Mouse (Mus musculus): ENCODE measurements around the gene Pex19. TPM values are rescaled to one million over a fixed set of nuclear protein-coding genes. Genes with fewer than 3 reads are reported as not detected.

The Pex19 gene
- 155 and 163 TPM in 2 replicates for polyA plus RNA-seq (2015; fragmentation: Nextera tagmentation; extraction: Ambion mirVana)

DNA sequence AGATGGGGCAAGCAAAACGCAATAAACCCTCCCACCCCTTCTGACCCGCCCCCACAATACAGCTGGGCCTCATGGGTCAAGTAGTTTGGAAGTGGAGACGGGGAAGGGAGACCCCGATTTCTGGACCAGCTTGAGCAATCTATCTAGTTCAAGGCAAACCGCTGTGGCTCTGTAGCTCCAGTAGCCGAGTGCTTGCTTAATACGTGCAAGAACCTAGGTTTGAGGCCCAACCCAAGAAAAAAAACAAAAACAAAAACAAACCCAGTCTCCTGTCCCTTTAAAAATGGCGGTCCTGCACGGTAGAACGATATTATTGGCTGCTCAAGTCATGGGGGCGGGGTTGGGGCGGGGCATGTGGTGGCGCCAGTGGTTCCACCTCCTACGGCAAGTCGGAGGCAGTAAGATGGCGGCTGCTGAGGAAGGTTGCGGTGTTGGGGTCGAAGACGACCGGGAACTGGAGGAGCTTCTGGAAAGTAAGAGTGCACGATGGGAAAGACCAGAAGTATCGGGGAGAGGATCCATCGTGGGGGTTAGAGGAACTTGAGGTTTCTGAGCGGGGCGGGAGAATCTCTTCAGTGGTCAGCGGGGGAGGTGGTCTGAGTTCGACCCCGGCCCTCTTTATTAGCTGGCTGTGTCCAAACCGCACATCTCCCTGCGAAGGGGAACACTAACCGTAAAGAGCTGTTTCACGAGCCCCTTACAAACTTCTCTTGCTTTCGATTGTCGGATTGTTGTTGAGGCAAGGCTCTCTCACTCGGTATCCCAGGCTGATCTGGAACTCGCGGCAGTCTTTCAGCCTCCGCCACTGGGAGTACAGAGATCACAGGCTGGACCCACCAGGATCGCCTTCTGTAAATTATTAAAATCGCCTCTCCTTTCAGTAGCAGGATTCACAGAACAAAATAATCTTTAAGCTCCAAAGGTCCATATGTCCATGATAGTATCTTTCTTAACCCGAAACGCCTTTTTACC, at the start of gene Pex19:
TSS of gene Pex19 (plus strand) at position 380 of the 972 bp plus-strand sequence.
- Histone ChIP-seq H3K27me3 (no peaks in the 10 kb centered on the region), H3K4me3 (peak within 1 kb of the TSS; percentile 87), H3K9me3 (replicated peaks) (no peaks in the 10 kb centered on the region), H3K9ac (peak within 1 kb of the TSS; percentile 87), H3K36me3 (ENCODE audit: poor library complexity, severe bottlenecking) (peaks cover 54% of the 10 kb centered on the region), H3K4me1 (peaks cover 16% of the 10 kb centered on the region), H3K27ac (0 out of 2 replicates have a peak within 1 kb of the TSS, but pooled peaks have one; percentile 35), H3K4me2 (peak within 1 kb of the TSS; percentile 79)
- peak; percentile 98 for ATAC-seq
- WGBS: under 1% methylated on average over 42 of the region's 42 CpGs

DNA sequence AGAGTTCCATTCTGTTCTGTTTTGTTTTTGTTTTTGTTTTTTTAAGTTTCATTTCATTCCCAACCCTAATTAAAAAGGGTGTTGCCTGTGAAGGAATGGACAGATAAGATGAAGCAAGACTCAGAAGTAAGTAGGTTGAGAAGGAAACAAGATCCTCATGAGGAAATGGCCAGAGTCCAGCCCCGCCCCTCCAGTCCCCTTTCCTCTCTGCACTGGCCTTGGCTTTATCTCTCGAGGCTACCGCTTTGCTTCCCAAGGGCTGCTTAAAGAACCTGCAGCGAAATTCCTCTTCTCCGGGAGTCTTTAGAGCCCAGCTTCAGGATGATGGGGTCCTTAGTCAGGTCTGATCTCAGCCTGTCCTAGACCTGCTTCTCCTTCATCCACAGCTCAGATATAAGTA, 48.6 kb upstream of the Pex19 start:
- Histone ChIP-seq H3K4me2 (no peak overlapping the region), H3K4me3 (no peak overlapping the region), H3K9me3 (replicated peaks) (no peaks in the 10 kb centered on the region), H3K36me3 (ENCODE audit: poor library complexity, severe bottlenecking) (peaks cover 70% of the 10 kb centered on the region), H3K27ac (no peak overlapping the region), H3K4me1 (peaks cover 10% of the 10 kb centered on the region), H3K9ac (no peak overlapping the region), H3K27me3 (no peaks in the 10 kb centered on the region)
- WGBS: 82% methylated on average over 5 of the region's 5 CpGs
- no peak for ATAC-seq

DNA sequence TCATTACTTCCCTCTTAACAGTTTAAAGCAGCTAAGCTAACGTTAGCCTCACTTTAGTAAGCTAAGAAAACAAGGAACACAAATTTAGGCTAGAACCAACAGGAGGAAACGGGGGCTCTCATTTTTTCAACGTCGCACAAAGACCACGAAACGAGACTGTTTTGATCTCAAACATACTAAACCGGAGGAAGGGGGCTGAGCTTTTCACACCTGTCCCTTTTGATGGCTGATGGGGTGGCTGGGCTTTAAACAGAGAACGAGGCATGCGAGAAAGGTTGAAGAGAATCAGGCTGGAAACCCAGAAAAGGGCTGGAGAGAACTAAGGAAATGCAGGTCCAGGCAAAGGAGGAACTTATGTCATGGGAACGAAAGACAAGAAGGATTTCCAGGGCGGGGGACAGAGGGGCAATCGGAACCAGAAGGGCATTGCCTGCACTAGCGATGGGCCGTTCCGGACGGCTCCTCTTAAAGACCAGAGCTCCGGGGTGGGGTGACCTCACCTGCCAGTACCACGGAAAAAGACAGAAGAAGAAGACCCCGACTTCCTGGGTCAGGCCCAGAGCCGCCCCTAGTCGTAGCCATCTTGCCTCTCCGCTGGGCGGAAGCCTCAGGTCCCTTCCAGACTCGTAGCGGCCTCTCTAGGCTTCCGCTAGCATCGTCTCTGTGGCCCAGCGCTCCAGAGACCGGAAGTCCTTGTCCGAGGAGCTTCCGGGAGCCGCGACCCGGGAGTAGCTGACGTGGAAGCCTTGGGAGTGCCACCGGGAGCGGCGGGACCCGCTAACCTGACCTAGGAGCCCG, 44.3 kb upstream of the Pex19 start, which contains the start of the genes Copa and Ncstn:
TSS of gene Copa (plus strand) at position 429 of the 798 bp plus-strand sequence.
TSS of gene Ncstn (minus strand) at position 695 of the 798 bp plus-strand sequence.
- H3K9me3 ChIP-seq (replicated peaks): no peaks in the 10 kb centered on the region
- peaks cover 28% of the 10 kb centered on the region for H3K36me3 ChIP-seq (ENCODE audit: poor library complexity, severe bottlenecking)
- H3K4me3 ChIP-seq: peak within 1 kb of the TSS; percentile 94
- peak; percentile 99 for ATAC-seq
- H3K27me3 ChIP-seq: no peaks in the 10 kb centered on the region
- peak within 1 kb of the TSS; percentile 80 for H3K4me2 ChIP-seq
- H3K9ac ChIP-seq: peak within 1 kb of the TSS; percentile 92
- peaks cover 31% of the 10 kb centered on the region for H3K4me1 ChIP-seq
- WGBS: under 1% methylated on average over 40 of the region's 40 CpGs
- H3K27ac ChIP-seq: peak within 1 kb of the TSS; percentile 74

DNA sequence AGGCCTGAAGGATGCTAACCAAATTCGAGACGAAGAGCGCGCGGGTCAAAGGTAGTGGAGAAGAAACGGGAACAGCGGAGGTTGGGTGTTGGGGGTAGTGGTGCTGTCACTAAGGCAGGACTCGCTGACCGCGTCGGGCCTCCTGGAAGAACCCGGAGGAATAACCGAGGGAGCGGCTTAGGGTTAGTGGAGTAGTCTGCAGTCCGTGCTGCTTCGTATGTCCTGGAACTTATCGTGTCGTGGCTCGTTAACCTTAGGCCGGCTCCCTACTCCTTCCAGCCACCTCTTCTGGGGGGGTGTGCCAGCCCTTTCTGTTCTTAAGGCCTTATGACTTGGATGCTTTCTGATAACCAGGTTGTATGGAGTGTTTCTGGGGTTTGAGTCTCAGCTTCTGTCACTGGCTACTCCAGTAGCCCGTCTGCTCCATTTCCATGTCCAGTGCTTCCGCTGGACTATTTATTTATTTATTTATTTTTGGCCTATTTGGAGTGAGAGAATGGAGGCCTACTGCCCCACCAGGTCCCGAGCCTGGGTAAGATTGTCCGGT, 43.6 kb upstream of the Pex19 start:
- WGBS: 2% methylated on average over 24 of the region's 24 CpGs
- H3K4me1 ChIP-seq: peaks cover 31% of the 10 kb centered on the region
- peak overlapping the region; percentile 92 for H3K9ac ChIP-seq
- H3K4me3 ChIP-seq: peak overlapping the region; percentile 94
- H3K4me2 ChIP-seq: peak overlapping the region; percentile 80
- H3K9me3 ChIP-seq (replicated peaks): no peaks in the 10 kb centered on the region
- no peak; the same call in 1 of the 2 replicates for ATAC-seq
- peaks cover 24% of the 10 kb centered on the region for H3K36me3 ChIP-seq (ENCODE audit: poor library complexity, severe bottlenecking)
- H3K27me3 ChIP-seq: no peaks in the 10 kb centered on the region
- peak overlapping the region; percentile 74; the same call in 1 of the 2 replicates for H3K27ac ChIP-seq

DNA sequence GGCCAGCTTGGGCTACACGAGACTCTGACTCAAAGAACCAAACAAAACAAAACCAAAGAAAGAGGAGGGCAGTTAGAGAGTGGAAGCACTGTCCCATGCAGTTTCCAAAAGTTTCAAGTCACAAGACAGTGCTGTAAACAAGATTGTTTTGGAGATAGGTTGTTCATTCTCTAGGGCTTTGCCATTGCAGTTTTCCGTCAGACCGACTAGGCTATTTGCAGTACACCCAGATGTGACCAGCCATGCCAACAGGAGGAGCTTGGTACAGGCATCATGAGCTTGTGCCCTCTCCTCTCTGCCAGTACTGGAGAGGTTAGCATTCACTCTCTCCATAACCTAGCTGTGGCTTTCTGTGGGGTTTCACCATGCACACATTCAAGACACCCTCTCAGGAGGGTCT, 33.0 kb upstream of the Pex19 start:
- Histone ChIP-seq H3K9ac (no peak overlapping the region), H3K27ac (no peak overlapping the region), H3K4me1 (no peaks in the 10 kb centered on the region), H3K27me3 (no peaks in the 10 kb centered on the region), H3K9me3 (replicated peaks) (no peaks in the 10 kb centered on the region), H3K4me3 (no peak overlapping the region), H3K36me3 (ENCODE audit: poor library complexity, severe bottlenecking) (peaks cover 87% of the 10 kb centered on the region), H3K4me2 (no peak overlapping the region)
- WGBS: 73% methylated on average over 3 of the region's 3 CpGs
- ATAC-seq: no peak

DNA sequence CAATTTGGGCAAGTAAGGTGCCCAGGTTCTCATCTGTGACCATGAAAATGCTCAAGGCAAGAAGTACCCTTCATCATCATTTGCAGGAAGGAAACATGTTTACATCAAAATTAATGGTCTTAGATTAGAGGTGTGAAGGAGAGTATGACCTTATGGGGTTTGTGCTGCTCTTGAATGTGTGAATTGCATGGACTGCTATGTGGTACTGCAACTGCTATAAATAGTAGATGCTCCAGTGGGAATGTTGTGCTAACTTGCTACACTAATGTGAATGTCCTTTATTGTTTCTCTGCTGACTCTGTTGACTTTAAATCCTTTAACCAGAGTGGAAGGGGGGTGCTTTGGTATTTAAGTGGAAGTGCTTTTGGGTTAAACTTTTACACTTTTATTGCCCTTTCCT, 32.3 kb upstream of the Pex19 start:
- H3K27me3 ChIP-seq: no peaks in the 10 kb centered on the region
- H3K36me3 ChIP-seq (ENCODE audit: poor library complexity, severe bottlenecking): peaks cover 84% of the 10 kb centered on the region
- no peak overlapping the region for H3K27ac ChIP-seq

DNA sequence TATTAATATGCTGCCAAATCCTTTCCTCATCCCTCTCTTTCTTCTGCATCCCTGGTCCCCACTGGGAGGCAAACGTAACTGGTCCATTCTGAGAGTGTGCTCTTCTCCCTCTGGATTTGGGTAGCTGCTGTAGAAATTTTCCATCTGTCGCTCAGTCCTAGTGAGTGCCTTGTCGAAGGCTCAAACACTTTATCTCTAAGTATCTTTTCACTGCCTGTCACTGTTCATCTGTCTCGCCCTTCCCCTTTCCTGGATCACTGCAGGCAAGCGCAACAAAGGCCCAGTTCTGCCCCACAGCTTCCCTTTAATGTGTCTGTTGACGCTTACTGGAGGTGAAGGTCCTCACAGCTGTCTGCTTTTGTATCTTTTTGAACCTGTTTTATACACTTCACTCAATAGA, 31.4 kb upstream of the Pex19 start:
- H3K27ac ChIP-seq: no peak overlapping the region
- no peak for ATAC-seq

More for the DNA sequence above, 32.3 kb upstream of the Pex19 start:
- Histone ChIP-seq H3K9me3 (replicated peaks) (no peaks in the 10 kb centered on the region), H3K9ac (no peak overlapping the region), H3K4me2 (no peak overlapping the region), H3K4me3 (no peak overlapping the region), H3K4me1 (no peaks in the 10 kb centered on the region)
- no peak for ATAC-seq

DNA sequence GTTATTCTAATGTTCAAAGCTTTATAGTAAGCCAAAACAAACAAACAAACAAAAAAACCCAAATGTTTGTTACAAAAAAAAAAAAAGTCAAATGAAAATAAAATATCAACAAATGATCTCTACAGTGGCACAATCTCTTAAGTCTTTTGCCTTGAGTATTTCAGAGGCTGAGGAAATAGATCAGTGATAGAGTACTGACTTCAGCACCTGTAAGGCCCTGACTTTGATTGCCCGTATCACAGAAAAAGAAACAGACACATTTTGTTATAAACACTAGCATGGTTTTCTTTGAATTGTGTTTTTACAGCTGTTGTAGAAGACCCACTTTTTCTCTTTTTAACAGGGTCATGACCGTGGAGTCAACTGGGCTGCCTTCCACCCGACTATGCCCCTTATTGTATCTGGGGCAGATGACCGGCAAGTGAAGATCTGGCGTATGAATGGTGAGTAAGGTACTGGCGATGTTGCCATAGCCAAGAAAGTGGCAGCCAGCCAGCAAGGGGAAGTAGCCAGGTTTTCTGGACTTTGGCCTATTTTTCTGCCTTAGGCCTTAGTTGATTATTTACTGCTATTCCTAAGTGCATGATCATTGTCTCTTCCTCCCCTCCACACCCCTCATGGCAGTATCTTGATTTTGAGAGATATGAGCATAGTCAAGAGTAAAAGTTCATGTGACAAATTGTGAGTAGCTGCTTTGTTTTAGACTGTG, 27.1 kb upstream of the Pex19 start:
- no peaks in the 10 kb centered on the region for H3K27me3 ChIP-seq
- 91% methylated on average over 6 of the region's 6 CpGs for WGBS
- ATAC-seq: no peak
- H3K4me1 ChIP-seq: no peaks in the 10 kb centered on the region
- no peak overlapping the region for H3K27ac ChIP-seq
- H3K9me3 ChIP-seq (replicated peaks): no peaks in the 10 kb centered on the region
- peaks cover 82% of the 10 kb centered on the region for H3K36me3 ChIP-seq (ENCODE audit: poor library complexity, severe bottlenecking)
- H3K4me2 ChIP-seq: no peak overlapping the region
- H3K9ac ChIP-seq: no peak overlapping the region
- no peak overlapping the region for H3K4me3 ChIP-seq

More for the DNA sequence above, 31.4 kb upstream of the Pex19 start:
- 73% methylated on average over 6 of the region's 6 CpGs for WGBS
- Histone ChIP-seq H3K36me3 (ENCODE audit: poor library complexity, severe bottlenecking) (peaks cover 80% of the 10 kb centered on the region), H3K9me3 (replicated peaks) (no peaks in the 10 kb centered on the region), H3K4me2 (no peak overlapping the region), H3K9ac (no peak overlapping the region), H3K27me3 (no peaks in the 10 kb centered on the region), H3K4me3 (no peak overlapping the region), H3K4me1 (no peaks in the 10 kb centered on the region)

DNA sequence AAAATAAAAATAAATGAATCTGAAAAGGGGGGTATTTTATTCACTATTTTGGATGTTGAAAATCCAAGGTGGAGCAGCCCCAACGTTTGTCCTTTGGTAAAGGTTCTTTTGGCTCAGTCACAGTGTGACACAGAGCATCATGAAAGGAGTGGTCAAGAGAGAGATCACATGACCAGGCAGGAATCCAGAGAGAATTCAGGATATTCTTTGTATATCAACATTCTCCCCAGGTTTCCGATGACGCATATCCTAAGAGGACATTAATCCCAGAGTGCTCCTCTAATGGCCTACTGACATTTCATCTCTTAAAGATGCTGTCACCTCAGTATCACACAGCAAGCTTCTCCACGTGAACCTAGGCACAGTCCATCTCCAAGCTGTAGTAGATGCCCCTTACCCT, 22.9 kb upstream of the Pex19 start:
- Histone ChIP-seq H3K4me3 (no peak overlapping the region), H3K36me3 (ENCODE audit: poor library complexity, severe bottlenecking) (peaks cover 88% of the 10 kb centered on the region), H3K9ac (no peak overlapping the region), H3K27me3 (no peaks in the 10 kb centered on the region), H3K9me3 (replicated peaks) (no peaks in the 10 kb centered on the region), H3K4me2 (no peak overlapping the region), H3K27ac (no peak overlapping the region), H3K4me1 (no peaks in the 10 kb centered on the region)
- ATAC-seq: no peak
- WGBS: 89% methylated on average over 4 of the region's 4 CpGs

DNA sequence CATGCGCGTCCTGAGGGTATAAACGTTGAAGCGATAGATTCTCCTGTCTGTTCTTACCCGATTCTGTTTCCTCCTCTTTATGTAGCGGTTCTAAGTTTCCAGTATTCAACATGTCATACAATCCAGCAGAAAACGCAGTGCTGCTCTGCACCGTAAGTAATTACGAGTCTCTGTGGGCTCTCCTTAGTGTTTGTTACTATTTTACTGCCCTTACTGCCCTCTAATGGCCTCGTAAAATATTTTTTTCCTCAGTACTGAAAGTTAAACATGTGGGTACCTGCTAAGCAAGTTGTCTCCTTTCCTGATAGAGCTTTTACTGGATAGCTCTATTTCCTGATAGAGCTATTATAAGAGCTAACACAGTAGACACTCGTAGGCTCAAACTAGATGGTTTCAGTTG, 21.5 kb upstream of the Pex19 start:
- no peaks in the 10 kb centered on the region for H3K9me3 ChIP-seq (replicated peaks)
- no peaks in the 10 kb centered on the region for H3K4me1 ChIP-seq
- H3K36me3 ChIP-seq (ENCODE audit: poor library complexity, severe bottlenecking): peaks cover 93% of the 10 kb centered on the region
- H3K4me2 ChIP-seq: no peak overlapping the region
- H3K9ac ChIP-seq: no peak overlapping the region
- H3K27me3 ChIP-seq: no peaks in the 10 kb centered on the region
- ATAC-seq: no peak
- H3K4me3 ChIP-seq: no peak overlapping the region
- WGBS: 87% methylated on average over 11 of the region's 11 CpGs
- no peak overlapping the region for H3K27ac ChIP-seq

DNA sequence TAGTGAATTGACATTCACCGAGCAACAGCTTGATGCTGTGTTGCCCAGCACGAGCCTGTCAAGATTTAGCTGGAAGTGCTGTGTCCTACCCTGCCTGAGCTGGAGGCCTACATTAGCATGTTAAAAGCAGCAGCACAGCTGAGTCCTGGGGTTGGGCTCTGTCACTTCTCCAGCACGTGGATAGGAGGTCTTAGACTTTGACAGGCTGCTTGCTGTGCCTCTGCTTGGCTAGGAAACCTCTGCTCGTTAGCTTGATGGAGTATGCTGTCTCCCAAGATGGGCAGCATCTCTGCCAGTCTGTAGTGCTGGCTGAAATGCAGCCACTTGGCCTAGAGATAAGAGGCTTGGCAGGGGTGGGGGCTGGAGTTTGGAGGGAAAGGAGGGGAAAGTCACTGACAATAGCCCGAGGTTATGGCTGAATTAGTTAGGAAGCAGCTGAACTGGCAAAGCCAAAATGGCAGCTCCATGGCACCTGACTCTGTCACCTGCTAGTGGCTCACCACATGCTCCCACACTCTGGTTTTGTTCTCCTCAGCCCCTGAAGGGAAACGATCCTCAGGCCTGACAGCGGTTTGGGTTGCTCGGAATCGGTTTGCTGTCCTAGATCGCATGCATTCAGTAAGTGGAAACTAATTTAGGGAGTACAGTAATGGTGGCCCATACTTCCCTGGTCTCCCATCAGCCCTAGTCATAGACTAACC, 18.6 kb upstream of the Pex19 start:
- H3K4me2 ChIP-seq: no peak overlapping the region
- H3K27me3 ChIP-seq: no peaks in the 10 kb centered on the region
- H3K9ac ChIP-seq: no peak overlapping the region
- H3K36me3 ChIP-seq (ENCODE audit: poor library complexity, severe bottlenecking): peaks cover 97% of the 10 kb centered on the region
- no peak overlapping the region for H3K27ac ChIP-seq
- no peak overlapping the region for H3K4me3 ChIP-seq
- no peaks in the 10 kb centered on the region for H3K4me1 ChIP-seq
- 75% methylated on average over 10 of the region's 10 CpGs for WGBS
- no peaks in the 10 kb centered on the region for H3K9me3 ChIP-seq (replicated peaks)
- ATAC-seq: 0 out of 2 replicates have a peak, but pooled peaks have one; percentile 27
